Mouse (Mus musculus) ES-E14 (cell line): ENCODE measurements at regions not wholly inside any gene's neighbourhood (a gene's known extent, or its start where the extent isn't known, plus 50 kb on each side); places are given as distances from the start of the nearest gene placed in this dataset.
A peak's percentile ranks its signal among the peaks of the same experiment; 100 is the strongest.

Experiments used
- DNase-seq: peaks from one replicate; pipeline ENCODE4 v3.0.0-alpha.2; 2013; ENCODE audit warnings: low read depth, low spot score
- H3K27ac ChIP-seq: 2 replicates; pipeline ENCODE4 v1.5.1; 2012; ENCODE audit warnings: low read depth, mild to moderate bottlenecking, low read length, moderate library complexity, mixed read lengths; ENCODE audit not compliant: poor library complexity, insufficient read depth, severe bottlenecking
- H3K36me3 ChIP-seq: 2 replicates; pipeline ENCODE4 v1.6.1; 2012; ENCODE audit warnings: mild to moderate bottlenecking, low read length, moderate library complexity, mixed read lengths; ENCODE audit not compliant: control insufficient read depth, poor library complexity, insufficient read depth, severe bottlenecking
- H3K4me1 ChIP-seq, 2 experiments: fragments of 150-350 bp in 1 of 2; sonication (generic) in 1 of 2; 2 replicates each; pipeline ENCODE4 v1.6.1; 2012; ENCODE audit warnings: low read length in 2 of 2, mild to moderate bottlenecking in 1 of 2, mixed read lengths in 1 of 2; ENCODE audit not compliant: control insufficient read depth in 2 of 2, insufficient read depth in 2 of 2, poor library complexity in 1 of 2
- H3K4me3 ChIP-seq, 2 experiments: fragments of 150-350 bp in 1 of 2; sonication (generic) in 1 of 2; 2 replicates each; pipeline ENCODE4 v1.5.1; 2012; ENCODE audit warnings: low read length in 2 of 2, low read depth in 1 of 2, mild to moderate bottlenecking in 1 of 2, mixed read lengths in 1 of 2; ENCODE audit not compliant: insufficient read depth in 1 of 2, poor library complexity in 1 of 2, severe bottlenecking in 1 of 2
- H3K9ac ChIP-seq: 2 replicates; pipeline ENCODE4 v1.6.1; 2012; ENCODE audit warnings: low read depth, mild to moderate bottlenecking, low read length, mixed read lengths; ENCODE audit not compliant: poor library complexity, insufficient read depth, severe bottlenecking
- H3K9me3 ChIP-seq: fragments of 150-350 bp; sonication (generic); 2 replicates; pipeline ENCODE4 v1.6.1; 2012; ENCODE audit warnings: low read depth, mild to moderate bottlenecking, low read length; ENCODE audit not compliant: control insufficient read depth, insufficient read depth
- CHD2 ChIP-seq: IDR thresholded peaks from 2 replicates; pipeline ENCODE4 v1.6.1; 2014; ENCODE audit warnings: mild to moderate bottlenecking, low read depth, low read length, inconsistent platforms
- HCFC1 ChIP-seq: IDR thresholded peaks from 2 replicates; pipeline ENCODE4 v1.6.1; 2012; ENCODE audit warnings: low read length, inconsistent platforms, borderline replicate concordance; ENCODE audit not compliant: insufficient read depth
- MAFK ChIP-seq: IDR thresholded peaks from 2 replicates; pipeline ENCODE4 v1.6.1; 2014; ENCODE audit warnings: mild to moderate bottlenecking, low read depth, low read length, inconsistent platforms; ENCODE audit not compliant: insufficient read depth
- ZC3H11A ChIP-seq: IDR thresholded peaks from 2 replicates; pipeline ENCODE4 v1.6.1; 2012; ENCODE audit warnings: low read depth, mild to moderate bottlenecking, inconsistent platforms, low read length, borderline replicate concordance
- ZNF384 ChIP-seq: IDR thresholded peaks from 2 replicates; pipeline ENCODE4 v1.6.1; 2012; ENCODE audit warnings: low read depth, low read length, inconsistent platforms
- in situ Hi-C, 2 experiments: fragments of 600-800 bp; cut with MboI; formaldehyde crosslinking; loops; one replicate each; pipeline ENCODE4 v1.15.1; 2025; ENCODE audit warnings: low sequenced_read_pairs in 2 of 2, inconsistent platforms in 1 of 2; ENCODE audit not compliant: unreplicated experiment in 2 of 2

DNA sequence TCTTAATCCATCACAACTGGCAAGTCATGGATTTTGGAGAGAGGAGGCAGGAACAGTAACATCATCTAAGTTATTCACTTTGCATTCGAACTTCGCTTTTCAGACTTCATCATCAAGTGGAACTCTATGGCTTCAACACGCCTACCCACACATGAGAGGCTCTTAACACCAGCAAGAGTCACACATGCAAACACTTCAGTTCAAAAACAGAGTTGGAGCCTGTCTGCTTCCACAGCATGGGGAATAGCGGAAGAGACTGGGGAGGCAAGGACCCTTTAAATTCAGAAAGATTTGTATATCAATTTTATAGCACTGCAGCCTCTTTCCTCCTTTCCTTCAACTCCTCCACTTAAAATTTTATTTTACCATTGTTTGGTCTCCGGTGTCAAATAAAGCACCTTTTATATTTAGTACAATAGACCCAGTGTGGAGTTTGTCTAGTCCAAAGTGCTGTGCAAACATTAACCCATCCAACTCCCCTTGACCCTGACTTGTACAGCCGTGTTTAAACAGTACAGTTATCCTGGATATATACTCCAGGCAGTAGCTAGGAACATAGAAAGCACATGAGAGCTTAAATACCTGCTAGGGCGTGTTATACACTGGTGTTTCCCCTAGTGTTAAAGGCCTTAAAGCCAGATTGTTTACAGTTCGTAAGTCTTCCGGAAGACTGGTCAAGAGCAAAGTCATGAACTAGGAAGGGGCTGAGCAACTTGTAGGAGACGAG, 203.5 kb downstream of the Fgf9 start:
- H3K9ac ChIP-seq, result no peak overlapping the region
- no peak for TF ChIP-seq ZC3H11A
- TF ChIP-seq MAFK, result no peak
- no peak for TF ChIP-seq CHD2
- no peak for TF ChIP-seq HCFC1
- TF ChIP-seq ZNF384, result no peak
- no peak overlapping the region for H3K27ac ChIP-seq
- no peaks in the 10 kb centered on the region for H3K4me1 ChIP-seq
- no peak overlapping the region for H3K4me3 ChIP-seq
- no peaks in the 10 kb centered on the region for H3K36me3 ChIP-seq
- DNase-seq, result no peak
- in situ Hi-C loops, result no loop called here
- H3K9me3 ChIP-seq, result no peaks in the 10 kb centered on the region

GRCm38 (mm10) chr14:58265373-58265772, 195.0 kb downstream of the Fgf9 start:
- no peak overlapping the region for H3K9ac ChIP-seq
- no peaks in the 10 kb centered on the region for H3K4me1 ChIP-seq
- DNase-seq, result no peak
- H3K27ac ChIP-seq, result no peak overlapping the region
- in situ Hi-C loops, result no loop called here
- no peaks in the 10 kb centered on the region for H3K36me3 ChIP-seq
- H3K9me3 ChIP-seq, result no peaks in the 10 kb centered on the region
- no peak overlapping the region for H3K4me3 ChIP-seq
- TF ChIP-seq MAFK (no peak), ZC3H11A (no peak), HCFC1 (no peak), ZNF384 (no peak), CHD2 (no peak)

- in situ Hi-C loops, result no loop called here
- TF ChIP-seq HCFC1 (no peak), MAFK (no peak)
Observed at GRCm38 (mm10) chr14:58264401-58264800, 194.1 kb downstream of the Fgf9 start.

DNA sequence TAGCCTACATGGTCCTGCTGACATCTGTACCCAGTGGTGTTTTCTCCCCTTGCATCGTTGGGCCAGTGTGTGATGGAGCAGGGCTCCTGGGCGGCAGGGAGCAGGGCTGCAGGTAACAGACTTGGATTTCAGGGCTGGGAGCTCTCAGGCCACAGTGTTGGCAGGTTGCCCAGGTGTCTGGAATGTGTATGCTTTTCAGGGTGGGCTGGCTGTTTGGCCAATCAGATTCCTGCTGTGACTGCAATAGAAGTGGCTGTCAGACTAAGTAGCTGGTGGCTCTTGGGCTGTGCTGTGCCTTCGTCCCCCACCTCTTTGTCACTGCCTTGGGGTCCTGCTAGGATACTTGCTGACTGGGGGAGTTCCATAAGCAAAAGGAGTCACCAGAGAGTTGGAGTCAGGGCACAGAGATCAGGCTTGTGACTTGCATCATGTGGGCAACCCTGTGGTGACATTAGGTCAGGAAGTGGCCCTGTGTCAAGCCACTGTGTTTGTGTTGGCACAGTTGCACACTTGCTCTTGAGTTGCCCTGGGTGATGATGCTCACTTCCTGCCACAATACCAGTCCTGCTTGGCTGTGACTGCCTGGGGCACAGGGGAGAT, 183.1 kb downstream of the Fgf9 start:
- H3K9ac ChIP-seq, result no peak overlapping the region
- no peaks in the 10 kb centered on the region for H3K4me1 ChIP-seq
- TF ChIP-seq CHD2, result no peak
- no peak for TF ChIP-seq ZNF384
- TF ChIP-seq HCFC1, result no peak
- TF ChIP-seq MAFK, result no peak
- TF ChIP-seq ZC3H11A, result no peak
- H3K27ac ChIP-seq, result no peak overlapping the region
- in situ Hi-C loops, result no loop called here
- H3K9me3 ChIP-seq, result no peaks in the 10 kb centered on the region
- no peak overlapping the region for H3K4me3 ChIP-seq
- H3K36me3 ChIP-seq, result no peaks in the 10 kb centered on the region
- peak; percentile 19 for DNase-seq

More at GRCm38 (mm10) chr14:58264401-58264800, 194.1 kb downstream of the Fgf9 start:
- H3K4me1 ChIP-seq, result no peaks in the 10 kb centered on the region
- H3K9ac ChIP-seq, result no peak overlapping the region
- H3K4me3 ChIP-seq, result no peak overlapping the region
- no peak for DNase-seq
- H3K9me3 ChIP-seq, result no peaks in the 10 kb centered on the region
- no peaks in the 10 kb centered on the region for H3K36me3 ChIP-seq
- H3K27ac ChIP-seq, result no peak overlapping the region

GRCm38 (mm10) chr14:58225869-58226268, 155.5 kb downstream of the Fgf9 start:
- TF ChIP-seq ZC3H11A (peak; percentile 1; the same call in 1 of the 2 replicates), ZNF384 (no peak), HCFC1 (no peak)
- Histone ChIP-seq H3K27ac (no peak overlapping the region), H3K4me1 (no peaks in the 10 kb centered on the region), H3K36me3 (no peaks in the 10 kb centered on the region), H3K9ac (no peak overlapping the region), H3K4me3 (no peak overlapping the region), H3K9me3 (no peaks in the 10 kb centered on the region)
- in situ Hi-C loops, result no loop called here
- DNase-seq, result peak; percentile 7
